Mouse (Mus musculus): ENCODE data around the gene Adamtsl3. TPM values are rescaled to one million over a fixed set of nuclear protein-coding genes. Genes with fewer than 3 reads are reported as not detected.

The Adamtsl3 gene
- total and polyA plus RNA-seq, 2 experiments from 2014 or later: 1.00 to 4.1 TPM

- H3K27me3 ChIP-seq (ENCODE audit: control insufficient read depth, insufficient read depth, low read length): peaks cover 13% of the 10 kb centered on the region; the same call in 1 of the 2 replicates
- 35% methylated on average over 8 of the region's 8 CpGs for WGBS
- no peaks in the 10 kb centered on the region for H3K36me3 ChIP-seq (replicated peaks; ENCODE audit: control insufficient read depth, insufficient read depth, low read length)
- no peak overlapping the region for H3K4me2 ChIP-seq (ENCODE audit: low read depth, low read length)
- H3K9me3 ChIP-seq (replicated peaks; ENCODE audit: control insufficient read depth, low read length): no peaks in the 10 kb centered on the region
- ATAC-seq (ENCODE audit: insufficient read depth, low read depth) (peak; percentile 53; the same call in 1 of the 2 replicates), DNase-seq (ENCODE audit: low spot score) (no peak)
- H3K4me1 ChIP-seq (ENCODE audit: control insufficient read depth, insufficient read depth): no peaks in the 10 kb centered on the region
- no peak overlapping the region for H3K27ac ChIP-seq (ENCODE audit: low read depth)
- no peak overlapping the region for H3K9ac ChIP-seq (replicated peaks; ENCODE audit: low read depth, low read length)
- no peak overlapping the region for H3K4me3 ChIP-seq (ENCODE audit: low read depth, low read length)
- TF ChIP-seq EP300 (IDR thresholded peaks at IDR 0.05; ENCODE audit: low read depth): no peak
- TF ChIP-seq CTCF (IDR thresholded peaks at IDR 0.05; ENCODE audit: low read depth): no peak
Measured at GRCm38 (mm10) chr7:82341476-82341875, 6.0 kb downstream of the Adamtsl3 start.

GRCm38 (mm10) chr7:82346706-82347105, 11.2 kb downstream of the Adamtsl3 start:
- H3K4me1 ChIP-seq (ENCODE audit: control insufficient read depth, insufficient read depth): no peaks in the 10 kb centered on the region
- DNase-seq (ENCODE audit: low spot score) (no peak), ATAC-seq (ENCODE audit: insufficient read depth, low read depth) (no peak)
- H3K9me3 ChIP-seq (replicated peaks; ENCODE audit: control insufficient read depth, low read length): no peaks in the 10 kb centered on the region
- no peak overlapping the region for H3K4me3 ChIP-seq (ENCODE audit: low read depth, low read length)
- H3K27ac ChIP-seq (ENCODE audit: low read depth): no peak overlapping the region
- WGBS: 60% methylated on average over 2 of the region's 2 CpGs
- no peaks in the 10 kb centered on the region for H3K27me3 ChIP-seq (ENCODE audit: control insufficient read depth, insufficient read depth, low read length)
- H3K36me3 ChIP-seq (replicated peaks; ENCODE audit: control insufficient read depth, insufficient read depth, low read length): no peaks in the 10 kb centered on the region
- no peak overlapping the region for H3K4me2 ChIP-seq (ENCODE audit: low read depth, low read length)
- H3K9ac ChIP-seq (replicated peaks; ENCODE audit: low read depth, low read length): no peak overlapping the region
- TF ChIP-seq CTCF (IDR thresholded peaks at IDR 0.05; ENCODE audit: low read depth) (no peak), EP300 (IDR thresholded peaks at IDR 0.05; ENCODE audit: low read depth) (no peak)

GRCm38 (mm10) chr7:82349796-82350195, 14.3 kb downstream of the Adamtsl3 start:
- no peak overlapping the region for H3K9ac ChIP-seq (replicated peaks; ENCODE audit: low read depth, low read length)
- H3K4me1 ChIP-seq (ENCODE audit: control insufficient read depth, insufficient read depth): no peaks in the 10 kb centered on the region
- DNase-seq (ENCODE audit: low spot score) (no peak), ATAC-seq (ENCODE audit: insufficient read depth, low read depth) (no peak)
- H3K4me3 ChIP-seq (ENCODE audit: low read depth, low read length): no peak overlapping the region
- no peak overlapping the region for H3K4me2 ChIP-seq (ENCODE audit: low read depth, low read length)
- 86% methylated on average over 7 of the region's 7 CpGs for WGBS
- no peak overlapping the region for H3K27ac ChIP-seq (ENCODE audit: low read depth)
- H3K27me3 ChIP-seq (ENCODE audit: control insufficient read depth, insufficient read depth, low read length): no peaks in the 10 kb centered on the region
- H3K9me3 ChIP-seq (replicated peaks; ENCODE audit: control insufficient read depth, low read length): no peaks in the 10 kb centered on the region
- no peaks in the 10 kb centered on the region for H3K36me3 ChIP-seq (replicated peaks; ENCODE audit: control insufficient read depth, insufficient read depth, low read length)
- TF ChIP-seq EP300 (IDR thresholded peaks at IDR 0.05; ENCODE audit: low read depth) (no peak), CTCF (IDR thresholded peaks at IDR 0.05; ENCODE audit: low read depth) (no peak)

GRCm38 (mm10) chr7:82350421-82350820, 14.9 kb downstream of the Adamtsl3 start:
- DNase-seq (ENCODE audit: low spot score): no peak

GRCm38 (mm10) chr7:82359146-82359545, 23.7 kb downstream of the Adamtsl3 start:
- H3K4me1 ChIP-seq (ENCODE audit: control insufficient read depth, insufficient read depth): peaks cover 7% of the 10 kb centered on the region
- H3K9me3 ChIP-seq (replicated peaks; ENCODE audit: control insufficient read depth, low read length): no peaks in the 10 kb centered on the region
- no peak overlapping the region for H3K9ac ChIP-seq (replicated peaks; ENCODE audit: low read depth, low read length)
- DNase-seq (ENCODE audit: low spot score) (no peak), ATAC-seq (ENCODE audit: insufficient read depth, low read depth) (no peak)
- no peaks in the 10 kb centered on the region for H3K36me3 ChIP-seq (replicated peaks; ENCODE audit: control insufficient read depth, insufficient read depth, low read length)
- 56% methylated on average over 5 of the region's 5 CpGs for WGBS
- H3K4me2 ChIP-seq (ENCODE audit: low read depth, low read length): no peak overlapping the region
- H3K27ac ChIP-seq (ENCODE audit: low read depth): no peak overlapping the region
- H3K27me3 ChIP-seq (ENCODE audit: control insufficient read depth, insufficient read depth, low read length): no peaks in the 10 kb centered on the region
- no peak for TF ChIP-seq EP300 (IDR thresholded peaks at IDR 0.05; ENCODE audit: low read depth)
- no peak for TF ChIP-seq CTCF (IDR thresholded peaks at IDR 0.05; ENCODE audit: low read depth)
- H3K4me3 ChIP-seq (ENCODE audit: low read depth, low read length): no peak overlapping the region

More at GRCm38 (mm10) chr7:82350421-82350820, 14.9 kb downstream of the Adamtsl3 start:
- WGBS: 83% methylated on average over 3 of the region's 3 CpGs
- Histone ChIP-seq H3K4me3 (ENCODE audit: low read depth, low read length) (no peak overlapping the region), H3K9me3 (replicated peaks; ENCODE audit: control insufficient read depth, low read length) (no peaks in the 10 kb centered on the region), H3K4me2 (ENCODE audit: low read depth, low read length) (no peak overlapping the region), H3K27me3 (ENCODE audit: control insufficient read depth, insufficient read depth, low read length) (no peaks in the 10 kb centered on the region), H3K4me1 (ENCODE audit: control insufficient read depth, insufficient read depth) (no peaks in the 10 kb centered on the region), H3K9ac (replicated peaks; ENCODE audit: low read depth, low read length) (no peak overlapping the region), H3K27ac (ENCODE audit: low read depth) (no peak overlapping the region), H3K36me3 (replicated peaks; ENCODE audit: control insufficient read depth, insufficient read depth, low read length) (no peaks in the 10 kb centered on the region)
- no peak for ATAC-seq (ENCODE audit: insufficient read depth, low read depth)
- TF ChIP-seq CTCF (IDR thresholded peaks at IDR 0.05; ENCODE audit: low read depth) (no peak), EP300 (IDR thresholded peaks at IDR 0.05; ENCODE audit: low read depth) (no peak)

GRCm38 (mm10) chr7:82359674-82360073, 24.2 kb downstream of the Adamtsl3 start:
- peaks cover 7% of the 10 kb centered on the region for H3K4me1 ChIP-seq (ENCODE audit: control insufficient read depth, insufficient read depth)

More at GRCm38 (mm10) chr7:82359674-82360073, 24.2 kb downstream of the Adamtsl3 start:
- Histone ChIP-seq H3K4me3 (ENCODE audit: low read depth, low read length) (no peak overlapping the region), H3K9ac (replicated peaks; ENCODE audit: low read depth, low read length) (no peak overlapping the region), H3K4me2 (ENCODE audit: low read depth, low read length) (no peak overlapping the region), H3K9me3 (replicated peaks; ENCODE audit: control insufficient read depth, low read length) (no peaks in the 10 kb centered on the region), H3K27me3 (ENCODE audit: control insufficient read depth, insufficient read depth, low read length) (no peaks in the 10 kb centered on the region), H3K36me3 (replicated peaks; ENCODE audit: control insufficient read depth, insufficient read depth, low read length) (no peaks in the 10 kb centered on the region), H3K27ac (ENCODE audit: low read depth) (no peak overlapping the region)
- no peak for ATAC-seq (ENCODE audit: insufficient read depth, low read depth)
- no peak for DNase-seq (ENCODE audit: low spot score)
- 58% methylated on average over 5 of the region's 5 CpGs for WGBS
- TF ChIP-seq EP300 (IDR thresholded peaks at IDR 0.05; ENCODE audit: low read depth): no peak
- no peak for TF ChIP-seq CTCF (IDR thresholded peaks at IDR 0.05; ENCODE audit: low read depth)
